Mouse (Mus musculus): ENCODE results near the gene Rhpn2. TPM values are rescaled to one million over a fixed set of nuclear protein-coding genes. Genes with fewer than 3 reads are reported as not detected.

Rhpn2 gene
- polyA plus RNA-seq, 1 experiment from 2014 or later: 5.2 TPM

GRCm38 (mm10) chr7:35351155-35351554, 17.2 kb downstream of the Rhpn2 start:
- H3K9me3 ChIP-seq: no peaks in the 10 kb centered on the region
- peaks cover 5% of the 10 kb centered on the region for H3K4me1 ChIP-seq
- WGBS: 89% methylated on average over 3 of the region's 3 CpGs
- no peak for DNase-seq (ENCODE audit: low spot score)
- no peaks in the 10 kb centered on the region for H3K36me3 ChIP-seq (replicated peaks)
- no peaks in the 10 kb centered on the region for H3K27me3 ChIP-seq (replicated peaks; ENCODE audit: low read depth, poor library complexity, severe bottlenecking)
- no peak overlapping the region for H3K4me3 ChIP-seq
- no peak overlapping the region for H3K27ac ChIP-seq (replicated peaks)

- no peak for DNase-seq (ENCODE audit: low spot score)
- H3K9me3 ChIP-seq: no peaks in the 10 kb centered on the region
- H3K27me3 ChIP-seq (replicated peaks; ENCODE audit: low read depth, poor library complexity, severe bottlenecking): no peaks in the 10 kb centered on the region
- 96% methylated on average over 15 of the region's 15 CpGs for WGBS
- H3K4me3 ChIP-seq: no peak overlapping the region
- H3K4me1 ChIP-seq: peaks cover 5% of the 10 kb centered on the region
- no peak overlapping the region for H3K27ac ChIP-seq (replicated peaks)
- H3K36me3 ChIP-seq (replicated peaks): no peaks in the 10 kb centered on the region
These were observed 19.3 kb downstream of the Rhpn2 start for GRCm38 (mm10) chr7:35353306-35353705.

- WGBS: 84% methylated on average over 5 of the region's 5 CpGs
- no peaks in the 10 kb centered on the region for H3K27me3 ChIP-seq (replicated peaks; ENCODE audit: low read depth, poor library complexity, severe bottlenecking)
- DNase-seq (ENCODE audit: low spot score): no peak
These were observed 21.4 kb downstream of the Rhpn2 start for GRCm38 (mm10) chr7:35355303-35355872.

GRCm38 (mm10) chr7:35357621-35358020, 23.7 kb downstream of the Rhpn2 start:
- Histone ChIP-seq H3K27ac (replicated peaks) (no peak overlapping the region), H3K36me3 (replicated peaks) (no peaks in the 10 kb centered on the region), H3K4me3 (no peak overlapping the region), H3K9me3 (no peaks in the 10 kb centered on the region), H3K4me1 (peaks cover 15% of the 10 kb centered on the region), H3K27me3 (replicated peaks; ENCODE audit: low read depth, poor library complexity, severe bottlenecking) (no peaks in the 10 kb centered on the region)
- no peak for DNase-seq (ENCODE audit: low spot score)
- WGBS: 90% methylated on average over 12 of the region's 12 CpGs

More at GRCm38 (mm10) chr7:35355303-35355872, 21.4 kb downstream of the Rhpn2 start:
- no peaks in the 10 kb centered on the region for H3K9me3 ChIP-seq
- H3K36me3 ChIP-seq (replicated peaks): no peaks in the 10 kb centered on the region
- H3K4me3 ChIP-seq: no peak overlapping the region
- H3K4me1 ChIP-seq: peaks cover 5% of the 10 kb centered on the region
- H3K27ac ChIP-seq (replicated peaks): no peak overlapping the region; the same call in 1 of the 2 replicates

- H3K27me3 ChIP-seq (replicated peaks; ENCODE audit: low read depth, poor library complexity, severe bottlenecking): no peaks in the 10 kb centered on the region
- H3K4me1 ChIP-seq: peaks cover 27% of the 10 kb centered on the region
- WGBS: 63% methylated on average over 5 of the region's 5 CpGs
- DNase-seq (ENCODE audit: low spot score): no peak
- H3K27ac ChIP-seq (replicated peaks): peak overlapping the region; percentile 15; the same call in 1 of the 2 replicates
- H3K9me3 ChIP-seq: no peaks in the 10 kb centered on the region; the same call in 1 of the 2 replicates
- H3K36me3 ChIP-seq (replicated peaks): peaks cover 4% of the 10 kb centered on the region; the same call in 1 of the 2 replicates
- H3K4me3 ChIP-seq: no peak overlapping the region
These were observed 28.3 kb downstream of the Rhpn2 start for GRCm38 (mm10) chr7:35362253-35362652.

- WGBS: 59% methylated on average over 5 of the region's 5 CpGs
- Histone ChIP-seq H3K27ac (replicated peaks) (peak overlapping the region; percentile 44), H3K4me3 (no peak overlapping the region), H3K9me3 (no peaks in the 10 kb centered on the region; the same call in 1 of the 2 replicates), H3K27me3 (replicated peaks; ENCODE audit: low read depth, poor library complexity, severe bottlenecking) (no peaks in the 10 kb centered on the region), H3K4me1 (peaks cover 27% of the 10 kb centered on the region), H3K36me3 (replicated peaks) (peaks cover 4% of the 10 kb centered on the region; the same call in 1 of the 2 replicates)
- peak; percentile 41 for DNase-seq (ENCODE audit: low spot score)
These were observed 28.9 kb downstream of the Rhpn2 start for GRCm38 (mm10) chr7:35362868-35363267.

GRCm38 (mm10) chr7:35365161-35365910, 31.4 kb downstream of the Rhpn2 start:
- H3K4me3 ChIP-seq: no peak overlapping the region
- 63% methylated on average over 12 of the region's 12 CpGs for WGBS
- H3K4me1 ChIP-seq: peaks cover 27% of the 10 kb centered on the region
- no peaks in the 10 kb centered on the region for H3K27me3 ChIP-seq (replicated peaks; ENCODE audit: low read depth, poor library complexity, severe bottlenecking)
- H3K36me3 ChIP-seq (replicated peaks): peaks cover 7% of the 10 kb centered on the region; the same call in 1 of the 2 replicates
- DNase-seq (ENCODE audit: low spot score): peak; percentile 29
- H3K9me3 ChIP-seq: peaks cover 4% of the 10 kb centered on the region; the same call in 1 of the 2 replicates
- H3K27ac ChIP-seq (replicated peaks): no peak overlapping the region

GRCm38 (mm10) chr7:35371096-35371495, 37.1 kb downstream of the Rhpn2 start:
- H3K4me1 ChIP-seq: peaks cover 14% of the 10 kb centered on the region; the same call in 1 of the 2 replicates
- 0 out of 2 replicates have a peak overlapping the region, but pooled peaks have one; percentile 65 for H3K27ac ChIP-seq (replicated peaks)
- no peak for DNase-seq (ENCODE audit: low spot score)
- peaks cover 4% of the 10 kb centered on the region; the same call in 1 of the 2 replicates for H3K9me3 ChIP-seq
- H3K27me3 ChIP-seq (replicated peaks; ENCODE audit: low read depth, poor library complexity, severe bottlenecking): no peaks in the 10 kb centered on the region
- 37% methylated on average over 14 of the region's 14 CpGs for WGBS
- H3K36me3 ChIP-seq (replicated peaks): peaks cover 10% of the 10 kb centered on the region; the same call in 1 of the 2 replicates
- no peak overlapping the region for H3K4me3 ChIP-seq

GRCm38 (mm10) chr7:35372483-35373017, 38.6 kb downstream of the Rhpn2 start:
- Histone ChIP-seq H3K36me3 (replicated peaks) (0 out of 2 replicates have a peak, but pooled peaks cover 6% of the 10 kb centered on the region), H3K4me1 (peaks cover 14% of the 10 kb centered on the region; the same call in 1 of the 2 replicates), H3K27ac (replicated peaks) (no peak overlapping the region), H3K4me3 (no peak overlapping the region), H3K27me3 (replicated peaks; ENCODE audit: low read depth, poor library complexity, severe bottlenecking) (no peaks in the 10 kb centered on the region), H3K9me3 (0 out of 2 replicates have a peak, but pooled peaks cover 4% of the 10 kb centered on the region)
- whole genome bisulfite sequencing: 94% methylated on average over 14 of the region's 14 CpGs
- DNase-seq (ENCODE audit: low spot score): no peak

GRCm38 (mm10) chr7:35373146-35373989, 39.4 kb downstream of the Rhpn2 start:
- peaks cover 14% of the 10 kb centered on the region; the same call in 1 of the 2 replicates for H3K4me1 ChIP-seq
- WGBS: 74% methylated on average over 16 of the region's 16 CpGs
- H3K27ac ChIP-seq (replicated peaks): no peak overlapping the region
- H3K4me3 ChIP-seq: no peak overlapping the region
- 0 out of 2 replicates have a peak, but pooled peaks cover 4% of the 10 kb centered on the region for H3K9me3 ChIP-seq
- DNase-seq (ENCODE audit: low spot score): no peak
- H3K27me3 ChIP-seq (replicated peaks; ENCODE audit: low read depth, poor library complexity, severe bottlenecking): no peaks in the 10 kb centered on the region
- 0 out of 2 replicates have a peak, but pooled peaks cover 3% of the 10 kb centered on the region for H3K36me3 ChIP-seq (replicated peaks)

- H3K36me3 ChIP-seq (replicated peaks): 0 out of 2 replicates have a peak, but pooled peaks cover 3% of the 10 kb centered on the region
- H3K4me3 ChIP-seq: no peak overlapping the region
- WGBS: 82% methylated on average over 7 of the region's 7 CpGs
- H3K27me3 ChIP-seq (replicated peaks; ENCODE audit: low read depth, poor library complexity, severe bottlenecking): no peaks in the 10 kb centered on the region
- H3K4me1 ChIP-seq: peaks cover 15% of the 10 kb centered on the region
- DNase-seq (ENCODE audit: low spot score): no peak
- no peaks in the 10 kb centered on the region for H3K9me3 ChIP-seq
- H3K27ac ChIP-seq (replicated peaks): no peak overlapping the region
These were observed 40.3 kb downstream of the Rhpn2 start for GRCm38 (mm10) chr7:35374265-35374664.

GRCm38 (mm10) chr7:35376623-35377022, 42.7 kb downstream of the Rhpn2 start:
- Histone ChIP-seq H3K9me3 (no peaks in the 10 kb centered on the region), H3K27me3 (replicated peaks; ENCODE audit: low read depth, poor library complexity, severe bottlenecking) (no peaks in the 10 kb centered on the region), H3K36me3 (replicated peaks) (no peaks in the 10 kb centered on the region), H3K4me3 (no peak overlapping the region), H3K4me1 (peaks cover 15% of the 10 kb centered on the region), H3K27ac (replicated peaks) (no peak overlapping the region)
- 92% methylated on average over 9 of the region's 9 CpGs for WGBS
- no peak for DNase-seq (ENCODE audit: low spot score)

All from embryonic facial prominence, embryonic 10.5 days (tissue).